Mouse (Mus musculus): Measurements from ENCODE around the gene March4.

The March4 gene

GRCm38 (mm10) chr1:72449752-72450151, 87.0 kb downstream of the March4 start:
- DNase-seq (ENCODE audit: low read depth): no peak

- DNase-seq (ENCODE audit: low read depth): no peak
Observed at GRCm38 (mm10) chr1:72442747-72443146, 94.0 kb downstream of the March4 start.

DNA sequence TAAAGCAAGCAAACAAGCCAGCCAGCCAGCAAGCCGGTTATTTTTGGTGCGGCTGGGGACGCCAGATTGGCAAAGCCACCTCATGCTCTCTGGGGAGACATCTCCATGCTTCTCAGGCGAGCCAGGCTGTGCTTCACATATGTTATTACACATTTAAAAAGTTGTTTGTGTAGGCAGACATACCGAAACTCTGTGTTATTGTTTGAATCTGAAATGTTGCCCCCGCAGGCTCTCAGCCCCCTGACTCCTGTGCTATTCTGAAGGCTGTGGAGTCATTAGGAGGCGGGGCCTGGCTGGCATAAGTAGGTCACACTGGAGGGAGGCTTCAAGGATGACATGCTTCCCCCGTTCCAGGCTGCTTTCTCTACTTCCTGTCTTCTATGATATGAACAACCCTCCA, 97.6 kb downstream of the March4 start:
- DNase-seq (ENCODE audit: low read depth): no peak

GRCm38 (mm10) chr1:72436967-72437366, 99.8 kb downstream of the March4 start:
- no peak for DNase-seq (ENCODE audit: low read depth)

DNA sequence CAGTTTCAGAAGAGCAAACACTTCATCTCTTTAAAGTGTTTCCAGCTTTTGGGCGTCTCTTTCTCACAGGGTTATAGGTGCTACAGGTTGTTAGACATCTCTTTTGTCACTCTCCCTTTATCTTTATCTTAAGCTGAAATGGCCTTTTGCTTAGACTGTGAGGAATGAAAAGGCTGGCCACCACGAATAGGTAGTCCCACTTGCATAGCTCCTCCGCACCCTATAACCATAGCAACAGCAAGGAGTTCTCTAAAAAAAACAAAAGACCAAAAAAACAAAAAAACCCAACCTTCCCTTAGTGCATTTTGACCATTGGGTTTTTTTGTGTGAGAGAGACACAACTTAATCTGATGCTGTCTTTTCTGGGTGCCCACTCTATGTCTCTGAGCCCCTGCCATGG, 102.2 kb downstream of the March4 start:
- no peak for DNase-seq (ENCODE audit: low read depth)

GRCm38 (mm10) chr1:72432579-72432978, 104.2 kb downstream of the March4 start:
- no peak for DNase-seq (ENCODE audit: low read depth)

- no peak for DNase-seq (ENCODE audit: low read depth)
Observed at GRCm38 (mm10) chr1:72429107-72429807, 107.5 kb downstream of the March4 start.

DNA sequence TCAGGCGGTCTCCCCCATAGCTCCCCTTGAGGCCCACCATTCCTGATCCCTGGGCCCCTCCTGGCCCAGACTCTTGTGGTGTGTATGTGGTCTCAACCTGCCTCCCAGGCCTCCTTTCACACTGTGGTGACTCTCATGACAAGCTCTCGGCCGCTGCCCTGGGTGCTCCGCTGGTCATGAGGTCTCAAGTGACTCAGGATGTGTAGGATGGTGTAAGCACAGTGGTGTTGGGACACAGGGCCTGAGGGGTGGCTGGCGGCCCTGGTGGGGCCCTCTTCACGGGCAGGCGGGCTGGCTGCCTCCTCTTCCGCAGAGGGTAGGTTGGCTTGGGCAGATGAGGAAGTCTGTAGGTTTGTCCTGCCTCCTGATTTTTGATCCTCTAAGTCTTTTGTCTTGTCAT, 108.2 kb downstream of the March4 start:
- DNase-seq (ENCODE audit: low read depth): no peak

DNA sequence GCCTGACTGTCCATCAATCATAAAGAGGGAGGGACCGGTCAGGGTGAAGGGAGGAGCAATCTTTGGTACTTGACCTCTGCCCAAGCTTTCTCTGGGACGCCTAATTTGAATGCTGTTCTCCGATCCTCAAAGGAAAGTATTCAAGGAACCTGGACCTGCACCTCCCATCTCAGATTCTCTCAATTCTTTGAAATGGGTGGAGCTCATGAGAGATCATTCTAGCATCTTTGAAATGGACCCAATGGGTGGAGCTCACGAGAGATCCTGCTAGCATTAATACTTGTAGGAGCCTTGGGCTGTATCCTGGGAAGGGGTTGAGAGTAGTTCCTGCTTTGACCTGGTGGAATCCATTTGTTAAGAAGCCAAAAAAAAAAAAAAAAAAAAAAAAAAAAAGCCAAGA, 110.3 kb downstream of the March4 start:
- no peak for DNase-seq (ENCODE audit: low read depth)

GRCm38 (mm10) chr1:72422121-72422520, 114.6 kb downstream of the March4 start:
- DNase-seq (ENCODE audit: low read depth): no peak

DNA sequence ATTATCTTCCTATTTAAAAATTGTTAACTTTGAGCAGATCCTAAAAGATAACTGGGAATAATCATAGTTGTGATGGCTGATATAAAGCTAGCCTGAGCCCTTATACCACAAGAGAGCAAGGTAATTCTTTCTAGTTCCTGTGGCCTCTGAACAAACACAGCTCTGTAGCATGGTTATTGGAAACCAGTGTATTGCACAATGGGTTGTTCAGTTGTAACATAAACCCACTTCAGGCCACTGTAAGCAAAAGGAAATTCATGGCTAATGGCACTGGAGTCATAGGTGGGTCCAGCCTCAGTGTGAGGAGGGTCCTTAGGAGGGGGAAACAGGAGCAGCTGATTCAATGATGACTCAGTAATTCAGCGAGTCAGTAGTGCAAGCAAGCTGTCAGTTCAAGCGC, 116.5 kb downstream of the March4 start:
- no peak for DNase-seq (ENCODE audit: low read depth)

- DNase-seq (ENCODE audit: low read depth): no peak
Observed at GRCm38 (mm10) chr1:72418744-72419655, 117.7 kb downstream of the March4 start.

DNA sequence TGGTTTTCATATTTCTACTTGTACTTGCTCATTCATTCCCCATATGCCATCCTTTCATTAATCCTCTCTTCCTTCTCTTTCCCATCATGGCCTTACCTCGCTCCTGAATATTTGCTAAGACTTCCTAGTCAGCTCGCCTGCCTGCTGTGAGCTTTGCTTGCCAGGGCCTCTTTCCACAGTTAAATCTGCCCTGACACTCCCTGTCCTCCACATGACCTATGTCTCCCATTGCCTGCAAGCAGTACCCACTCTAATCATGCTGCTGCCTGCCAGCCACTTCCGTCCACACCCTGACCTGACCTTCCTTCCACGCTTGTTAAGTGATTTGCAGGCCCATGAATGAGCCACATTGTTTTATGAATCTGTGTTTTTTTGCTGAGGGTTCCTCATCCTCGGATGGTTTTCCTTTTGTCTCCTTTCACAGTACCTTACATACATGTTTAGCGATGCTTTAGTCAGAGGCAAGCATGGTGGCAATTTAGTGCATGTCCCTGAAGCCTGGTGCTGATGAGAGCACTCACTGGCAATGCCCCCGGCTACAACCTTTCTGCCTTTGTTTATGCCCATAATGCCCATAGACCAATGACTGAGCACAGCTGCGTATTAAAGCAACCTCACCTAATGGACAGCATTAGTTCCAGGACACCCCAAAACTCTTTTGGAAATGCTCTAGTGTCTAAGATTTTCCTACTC, 122.0 kb downstream of the March4 start:
- no peak for DNase-seq (ENCODE audit: low read depth)

DNA sequence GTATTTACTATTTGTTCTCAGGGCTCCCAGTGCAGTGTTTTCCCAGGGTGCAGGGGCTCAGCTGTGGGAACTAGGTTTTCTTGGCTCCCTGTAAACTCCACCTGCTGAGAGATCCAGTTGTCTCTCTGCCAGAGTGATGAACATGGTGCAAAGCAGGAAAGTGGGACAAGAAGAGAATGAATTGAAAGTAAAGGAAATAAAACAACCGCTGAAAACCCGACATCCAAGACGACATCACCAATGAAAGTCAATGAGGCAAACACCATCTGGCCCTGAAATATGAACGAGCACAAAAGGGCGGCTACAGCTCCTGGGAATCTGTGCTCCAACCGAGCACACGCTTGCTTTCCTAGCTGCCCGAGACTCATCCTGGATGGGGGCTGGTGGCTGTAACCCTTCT, 122.6 kb downstream of the March4 start:
- DNase-seq (ENCODE audit: low read depth): no peak

DNA sequence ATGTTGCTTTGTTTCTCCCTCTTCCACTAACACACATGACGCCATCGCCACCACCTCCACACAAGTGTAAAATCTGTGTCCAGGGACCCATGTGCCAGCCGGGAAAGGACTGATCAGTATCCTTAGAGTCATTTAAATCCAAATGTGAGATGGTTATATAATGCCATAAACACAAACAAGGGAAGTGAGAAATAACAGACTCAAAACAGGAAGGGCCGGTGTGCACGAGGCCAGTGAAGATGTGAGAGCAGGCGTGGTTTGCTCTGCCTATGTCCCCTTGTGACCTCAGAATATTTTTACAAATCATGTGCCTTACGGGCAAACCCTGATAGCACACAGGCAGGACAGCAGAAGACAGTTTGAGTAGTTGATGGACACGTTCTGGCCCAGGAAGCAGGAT, 123.5 kb downstream of the March4 start:
- no peak for DNase-seq (ENCODE audit: low read depth)

DNA sequence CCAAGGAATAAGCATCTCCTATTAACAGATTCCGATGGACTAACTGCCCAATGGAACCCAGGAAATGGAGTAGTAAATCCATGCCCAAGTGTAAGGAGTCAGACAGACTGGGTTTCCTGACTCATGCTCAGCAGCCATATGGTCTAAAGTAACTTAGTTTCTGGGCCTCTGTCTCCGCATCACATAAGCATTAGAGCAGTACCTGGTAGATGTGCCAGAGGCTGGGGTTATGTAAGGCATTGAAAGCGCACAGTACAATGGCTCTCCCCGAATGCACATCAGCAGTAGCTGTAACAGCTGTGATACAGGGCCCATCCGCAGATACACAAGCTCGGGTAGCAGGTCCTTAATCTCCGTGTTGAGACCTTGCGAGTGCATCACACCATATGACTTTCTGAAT, 125.6 kb downstream of the March4 start:
- DNase-seq (ENCODE audit: low read depth): no peak

DNA sequence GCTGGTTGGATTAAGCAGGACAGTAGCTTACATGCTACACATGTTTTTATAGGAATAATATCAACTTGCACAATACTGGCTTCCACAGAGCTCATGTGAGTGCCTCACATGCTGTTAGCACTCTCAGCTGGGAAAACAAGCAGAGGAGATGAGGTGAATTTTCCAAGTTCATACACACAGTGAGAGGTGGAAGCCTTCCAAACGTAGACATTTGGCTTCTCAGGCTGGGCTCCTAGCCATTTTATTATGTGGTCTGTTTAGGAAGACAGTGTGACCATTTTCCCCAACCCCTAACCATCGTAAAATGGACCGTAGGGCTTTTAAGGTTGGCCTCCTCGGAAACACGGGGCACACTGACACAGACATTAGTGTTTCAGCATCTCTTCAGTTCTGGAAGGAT, 126.8 kb downstream of the March4 start:
- no peak for DNase-seq (ENCODE audit: low read depth)

GRCm38 (mm10) chr1:72406505-72407079, 130.1 kb downstream of the March4 start:
- no peak for DNase-seq (ENCODE audit: low read depth)

- no peak for DNase-seq (ENCODE audit: low read depth)
Observed at GRCm38 (mm10) chr1:72401331-72402069, 135.2 kb downstream of the March4 start.

DNA sequence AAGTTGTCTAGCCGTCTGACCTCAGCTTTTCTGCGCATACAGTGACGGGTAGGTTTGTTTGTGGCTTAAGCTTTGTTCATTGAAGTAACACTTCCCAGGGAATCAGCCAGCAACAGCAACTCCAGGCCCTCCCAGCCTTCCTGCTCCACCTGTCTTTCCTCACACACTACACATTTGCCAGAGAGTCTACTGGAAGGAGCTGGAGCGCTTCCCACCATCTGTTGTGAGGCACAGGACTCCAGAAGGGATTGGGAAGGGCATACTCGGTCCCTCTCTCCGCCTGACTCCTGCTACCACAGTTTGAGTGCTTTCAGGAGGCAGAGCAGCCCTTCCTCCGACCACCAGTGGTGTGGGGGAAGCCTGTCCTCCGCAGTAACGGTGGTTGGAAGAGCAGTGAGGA, 136.1 kb downstream of the March4 start:
- DNase-seq (ENCODE audit: low read depth): no peak

- no peak for DNase-seq (ENCODE audit: low read depth)
Observed at GRCm38 (mm10) chr1:72399720-72400401, 136.9 kb downstream of the March4 start.
